Mouse (Mus musculus) lung, adult 2 months (tissue): ENCODE results near the gene Aox3.

ENCODE experiments used
- CTCF ChIP-seq: fragments of 200-500 bp; IDR thresholded peaks from 2 replicates; pipeline ENCODE4 v1.5.1; 2011; ENCODE audit warnings: mild to moderate bottlenecking, low read length, control low read depth; ENCODE audit not compliant: insufficient read depth
- POLR2A ChIP-seq: fragments of 200-500 bp; IDR thresholded peaks from 2 replicates; pipeline ENCODE4 v1.6.1; 2011; ENCODE audit warnings: low read depth, mild to moderate bottlenecking, control low read depth, low read length, borderline replicate concordance; ENCODE audit errors: extremely low read depth

DNA sequence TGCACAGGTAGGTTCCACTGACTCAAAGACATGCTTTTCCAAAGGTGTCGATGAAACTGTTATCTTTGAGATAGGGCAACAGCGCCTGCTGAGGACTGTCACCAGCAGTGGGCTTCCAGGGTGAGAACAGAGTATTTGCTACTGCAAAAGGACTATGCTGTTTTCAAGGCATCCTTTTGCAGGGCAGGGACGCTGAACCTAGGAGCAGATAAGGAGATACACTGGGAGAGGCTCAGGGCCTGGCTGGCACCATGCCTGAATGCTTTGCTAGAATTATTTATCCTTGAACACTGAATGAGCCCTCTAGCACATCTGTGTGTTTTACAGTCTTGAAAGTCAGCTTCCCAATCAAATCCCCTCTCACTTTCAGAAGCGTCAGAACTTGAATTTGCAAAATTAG, 85.5 kb downstream of the Aox3 start:
- TF ChIP-seq POLR2A (no peak), CTCF (no peak)
